Mouse (Mus musculus) kidney, postnatal 25 days (tissue): ENCODE measurements around the gene Hmcn2.
A peak's percentile ranks its signal among the peaks of the same experiment; 100 is the strongest.

ENCODE experiments used
- DNase-seq, 2 experiments: peaks; one replicate each; pipeline ENCODE4 v3.0.0; 2021; ENCODE audit warnings: mixed read lengths in 2 of 2

The Hmcn2 gene

GRCm38 (mm10) chr2:31314007-31314465, at the start of gene Hmcn2:
Hmcn2 (plus strand) TSS chr2:31314415.
- DNase-seq, result no peak

- DNase-seq, result no peak
Observed at GRCm38 (mm10) chr2:31267447-31267846, 46.8 kb upstream of the Hmcn2 start.

- no peak for DNase-seq
Observed at GRCm38 (mm10) chr2:31268631-31269030, 45.6 kb upstream of the Hmcn2 start.

GRCm38 (mm10) chr2:31269188-31269587, 45.0 kb upstream of the Hmcn2 start:
- DNase-seq, result no peak

- DNase-seq, result no peak
Observed at GRCm38 (mm10) chr2:31269847-31270246, 44.4 kb upstream of the Hmcn2 start.

- no peak for DNase-seq
Observed at GRCm38 (mm10) chr2:31270470-31270869, 43.7 kb upstream of the Hmcn2 start.

GRCm38 (mm10) chr2:31271071-31271470, 43.1 kb upstream of the Hmcn2 start:
- DNase-seq, result peak in 1 of 2 experiments; percentile 36

GRCm38 (mm10) chr2:31274993-31275392, 39.2 kb upstream of the Hmcn2 start:
- DNase-seq, result no peak

- DNase-seq, result no peak
Observed at GRCm38 (mm10) chr2:31277810-31278209, 36.4 kb upstream of the Hmcn2 start.

- no peak for DNase-seq
Observed at GRCm38 (mm10) chr2:31278483-31278882, 35.7 kb upstream of the Hmcn2 start.

- no peak for DNase-seq
Observed at GRCm38 (mm10) chr2:31281138-31281537, 33.1 kb upstream of the Hmcn2 start.

- no peak for DNase-seq
Observed at GRCm38 (mm10) chr2:31282266-31282665, 31.9 kb upstream of the Hmcn2 start.

GRCm38 (mm10) chr2:31282880-31283279, 31.3 kb upstream of the Hmcn2 start:
- no peak for DNase-seq

- no peak for DNase-seq
Observed at GRCm38 (mm10) chr2:31284531-31284930, 29.7 kb upstream of the Hmcn2 start.

- DNase-seq, result peak; percentile 63 to 76
Observed at GRCm38 (mm10) chr2:31291421-31291820, 22.8 kb upstream of the Hmcn2 start.

- peak; percentile 78 to 87 for DNase-seq
Observed at GRCm38 (mm10) chr2:31294985-31295384, 19.2 kb upstream of the Hmcn2 start.

GRCm38 (mm10) chr2:31296395-31296794, 17.8 kb upstream of the Hmcn2 start:
- no peak for DNase-seq

- DNase-seq, result peak; percentile 63 to 73
Observed at GRCm38 (mm10) chr2:31297602-31298268, 16.5 kb upstream of the Hmcn2 start.

- DNase-seq, result no peak
Observed at GRCm38 (mm10) chr2:31298814-31299213, 15.4 kb upstream of the Hmcn2 start.

GRCm38 (mm10) chr2:31299266-31299665, 14.9 kb upstream of the Hmcn2 start:
- peak in 1 of 2 experiments; percentile 11 for DNase-seq

- DNase-seq, result no peak
Observed at GRCm38 (mm10) chr2:31299996-31300395, 14.2 kb upstream of the Hmcn2 start.

- DNase-seq, result no peak
Observed at GRCm38 (mm10) chr2:31303177-31303576, 11.0 kb upstream of the Hmcn2 start.

GRCm38 (mm10) chr2:31304191-31304590, 10.0 kb upstream of the Hmcn2 start:
- no peak for DNase-seq

- DNase-seq, result no peak
Observed at GRCm38 (mm10) chr2:31304801-31305665, 9.2 kb upstream of the Hmcn2 start.
